ENCODE assay signal across 43 mouse cellular contexts in the genomic region with DNA sequence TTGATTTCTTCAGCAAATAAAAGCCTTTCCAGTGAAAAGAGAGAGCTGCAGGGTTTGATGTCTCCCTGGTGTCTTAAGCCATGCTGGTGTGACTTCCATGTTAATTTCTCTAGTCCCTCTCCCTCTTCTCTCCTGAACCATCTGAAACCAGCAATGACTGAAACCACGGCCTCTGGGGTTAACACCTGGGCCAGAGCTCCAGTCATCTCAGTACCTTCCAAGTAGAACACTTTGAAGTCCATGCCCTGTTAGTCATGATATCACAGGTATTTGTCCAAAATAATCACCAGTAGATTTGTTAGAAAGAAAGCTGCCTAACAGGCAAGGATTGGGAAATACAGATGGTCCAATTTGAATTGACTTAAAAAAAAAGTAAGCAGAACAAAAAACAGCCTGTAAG. TPM values are rescaled to one million over a fixed set of nuclear protein-coding genes. Genes with fewer than 3 reads are reported as not detected.
"Had no signal": no experiment of that assay in that cellular context is flagged by ENCODE, and none has a peak within 500 bp of the region (broad histone marks: within the 10 kb centered on the region; RNA-seq: fewer than 3 reads in every experiment).

No protein-coding gene starts in this region.

- H3K9ac ChIP-seq: heart, embryonic 12.5 days; heart, embryonic 13.5 days; heart, embryonic 15.5 days; hindbrain, embryonic 12.5 days; hindbrain, embryonic 13.5 days; hindbrain, embryonic 14.5 days; hindbrain, embryonic 15.5 days; kidney, embryonic 15.5 days had no signal

- H3K4me1 ChIP-seq: heart, embryonic 15.5 days; kidney, embryonic 15.5 days had no signal

- H3K4me2 ChIP-seq: heart, embryonic 11.5 days; heart, embryonic 12.5 days; heart, embryonic 13.5 days; heart, embryonic 15.5 days; hindbrain, embryonic 12.5 days; hindbrain, embryonic 13.5 days; hindbrain, embryonic 14.5 days; hindbrain, embryonic 15.5 days; kidney, embryonic 15.5 days had no signal

- H3K27ac ChIP-seq: heart, embryonic 10.5 days; heart, embryonic 13.5 days; heart, embryonic 15.5 days; hindbrain, embryonic 12.5 days; hindbrain, embryonic 13.5 days; hindbrain, embryonic 14.5 days; hindbrain, embryonic 15.5 days; hindbrain, postnatal 0 days; kidney, embryonic 15.5 days; kidney, postnatal 0 days; layer of hippocampus, adult 2 months; left cerebral cortex, adult 2 months had no signal

- DNase-seq: heart, postnatal 10 days; heart, postnatal 14 days; heart, postnatal 36 days; heart, postnatal 4 days; kidney, adult 11 months; kidney, adult 18-20 months; kidney, adult 2 months; kidney, adult 8-10 months; kidney, adult 9 months; kidney, postnatal 10 days; kidney, postnatal 14 days; kidney, postnatal 25 days; kidney, postnatal 36 days; kidney, postnatal 4 days; layer of hippocampus, adult 9-11 months; layer of hippocampus, postnatal 36 days had no signal

- H3K27me3 ChIP-seq: heart, embryonic 15.5 days; hindbrain, embryonic 15.5 days had no signal

- ATAC-seq: hindbrain, embryonic 16.5 days; hindbrain, postnatal 0 days; inflammation-experienced regulatory T-cells, adult 6 months; intestine, embryonic 16.5 days; intestine, postnatal 0 days had no signal

- H3K4me3 ChIP-seq: heart, embryonic 10.5 days; heart, embryonic 12.5 days; heart, embryonic 13.5 days; heart, embryonic 15.5 days; hindbrain, embryonic 10.5 days; hindbrain, embryonic 12.5 days; hindbrain, embryonic 13.5 days; hindbrain, embryonic 15.5 days; kidney, embryonic 15.5 days; layer of hippocampus, adult 2 months; left cerebral cortex, adult 2 months had no signal

- H3K9me3 ChIP-seq: heart, embryonic 10.5 days; heart, embryonic 12.5 days; heart, embryonic 13.5 days; heart, embryonic 15.5 days; hindbrain, embryonic 10.5 days; hindbrain, embryonic 12.5 days; hindbrain, embryonic 13.5 days; hindbrain, embryonic 15.5 days; kidney, embryonic 15.5 days had no signal

- H3K36me3 ChIP-seq: heart, embryonic 10.5 days; heart, embryonic 12.5 days; heart, embryonic 13.5 days; heart, embryonic 15.5 days; hindbrain, embryonic 10.5 days; hindbrain, embryonic 12.5 days; hindbrain, embryonic 13.5 days; hindbrain, embryonic 15.5 days; kidney, embryonic 15.5 days had no signal

RNA-seq across cellular contexts. Expression of gene Lhx8, which starts 56.8 kb away (rescaled TPM):
- total RNA-seq: heart, postnatal 14 days; heart, postnatal 25 days; heart, postnatal 36 days; heart, postnatal 4 days; hematopoietic stem cell, adult 5-6 weeks; hindbrain, postnatal 0 days; layer of hippocampus, adult 2 months; layer of hippocampus, postnatal 10 days; layer of hippocampus, postnatal 14 days; layer of hippocampus, postnatal 25 days; layer of hippocampus, postnatal 36 days had no signal
- polyA plus RNA-seq: heart, embryonic 12.5 days; heart, postnatal 0 days; hindbrain, embryonic 14.5 days; inflammation-experienced regulatory T-cells, adult 6 months; intestine, embryonic 16.5 days; intestine, postnatal 0 days; kidney, embryonic 14.5 days; kidney, embryonic 15.5 days; kidney, postnatal 0 days; large intestine, adult 2 months had no signal
